Mouse (Mus musculus) erythroid progenitor cell, adult 5-6 weeks (primary cell): Measurements from ENCODE around the gene Olfr1386. TPM values are rescaled to one million over a fixed set of nuclear protein-coding genes. Genes with fewer than 3 reads are reported as not detected.
"Not testable (repeated sequence)": the region's sequence is repeated elsewhere in the genome, so short reads cannot be mapped to it uniquely, and the experiment has no call there.

ENCODE experiments used
- ATAC-seq: replicated peaks from 2 replicates; pipeline ENCODE4 v1.8.0; 2016; ENCODE audit warnings: moderate number of reproducible peaks, mild to moderate bottlenecking, moderate TSS enrichment, inconsistent platforms; ENCODE audit not compliant: poor library complexity, low FRiP score, severe bottlenecking
- total RNA-seq, 2 experiments: library from RNA; stranded (forward) in 1 of 2; stranded (reverse) in 1 of 2; fragments of 150-400 nt in 1 of 2; fragments of 186-747, 209-891 nt in 1 of 2; gene quantifications; 2 replicates each; pipeline versions ENCODE4 v1.2.3 to v1.2.4; 2015 to 2017; ENCODE audit warnings: low replicate concordance in 2 of 2

Olfr1386 gene
- total RNA-seq (2015; ENCODE audit: low replicate concordance): not detected in 2 replicates
- total RNA-seq (2017; ENCODE audit: low replicate concordance): not detected in 2 replicates

GRCm38 (mm10) chr11:49464746-49465145 is at the start of gene Olfr1386:
Gene Olfr1386 (plus strand): TSS chr11:49465046.
- not testable (repeated sequence) for ATAC-seq

GRCm38 (mm10) chr11:49422767-49423166 is 42.1 kb upstream of the Olfr1386 start, which contains the start of gene Olfr1389:
Gene Olfr1389 (plus strand): TSS chr11:49423067.
- ATAC-seq: no peak

GRCm38 (mm10) chr11:49425257-49425927 is 39.5 kb upstream of the Olfr1386 start:
- no peak for ATAC-seq

- ATAC-seq: no peak
These were observed 35.2 kb upstream of the Olfr1386 start for GRCm38 (mm10) chr11:49429641-49430040.

GRCm38 (mm10) chr11:49436411-49436810 is 28.4 kb upstream of the Olfr1386 start, which contains the start of gene Olfr1388:
Gene Olfr1388 (plus strand): TSS chr11:49436624.
- no peak for ATAC-seq

GRCm38 (mm10) chr11:49455043-49455442 is 9.8 kb upstream of the Olfr1386 start, which contains the start of gene Olfr1387:
Gene Olfr1387 (plus strand): TSS chr11:49455343.
- ATAC-seq: no peak

GRCm38 (mm10) chr11:49485973-49486372 is 21.1 kb downstream of the Olfr1386 start:
- ATAC-seq: no peak

GRCm38 (mm10) chr11:49488770-49489169 is 23.9 kb downstream of the Olfr1386 start, which contains the start of gene Olfr1385:
Gene Olfr1385 (plus strand): TSS chr11:49489070.
- ATAC-seq: not testable (repeated sequence)

- no peak for ATAC-seq
These were observed 53.2 kb downstream of the Olfr1386 start for GRCm38 (mm10) chr11:49518086-49518485.

GRCm38 (mm10) chr11:49519348-49519747 is 54.5 kb downstream of the Olfr1386 start, which contains the start of gene Olfr1383:
Gene Olfr1383 (plus strand): TSS chr11:49519648.
- no peak for ATAC-seq

Other genes starting within 250 kb of the Olfr1386 start
- gene Mgat1, start 220.9 kb upstream of the Olfr1386 start, total RNA-seq (2015; ENCODE audit: low replicate concordance): 12.2 and 15.5 TPM in 2 replicates
- 21.8 and 26.2 TPM in 2 replicates for gene Mgat1, start 220.9 kb upstream of the Olfr1386 start, total RNA-seq (2017; ENCODE audit: low replicate concordance)
- not detected in 2 replicates for gene Olfr1393, start 186.7 kb upstream of the Olfr1386 start, total RNA-seq (2015; ENCODE audit: low replicate concordance)
- gene Olfr1393, start 186.7 kb upstream of the Olfr1386 start, total RNA-seq (2017; ENCODE audit: low replicate concordance): not detected in 2 replicates
- not detected in 2 replicates for gene Olfr1392, start 179.8 kb upstream of the Olfr1386 start, total RNA-seq (2015; ENCODE audit: low replicate concordance)
- gene Olfr1392, start 179.8 kb upstream of the Olfr1386 start, total RNA-seq (2017; ENCODE audit: low replicate concordance): not detected in 2 replicates
- not detected in 2 replicates for gene Olfr10, start 160.3 kb upstream of the Olfr1386 start, total RNA-seq (2015; ENCODE audit: low replicate concordance)
- gene Olfr10, start 160.3 kb upstream of the Olfr1386 start, total RNA-seq (2017; ENCODE audit: low replicate concordance): not detected in 2 replicates
- gene Olfr1391, start 142.3 kb upstream of the Olfr1386 start, total RNA-seq (2015; ENCODE audit: low replicate concordance): not detected in 2 replicates
- gene Olfr1391, start 142.3 kb upstream of the Olfr1386 start, total RNA-seq (2017; ENCODE audit: low replicate concordance): not detected in 2 replicates
- not detected in 2 replicates for gene Olfr1390, start 129.9 kb upstream of the Olfr1386 start, total RNA-seq (2015; ENCODE audit: low replicate concordance)
- gene Olfr1390, start 129.9 kb upstream of the Olfr1386 start, total RNA-seq (2017; ENCODE audit: low replicate concordance): not detected in 2 replicates
- not detected in 2 replicates for gene Olfr1389, start 42.0 kb upstream of the Olfr1386 start, total RNA-seq (2015; ENCODE audit: low replicate concordance)
- not detected in 2 replicates for gene Olfr1389, start 42.0 kb upstream of the Olfr1386 start, total RNA-seq (2017; ENCODE audit: low replicate concordance)
- gene Olfr1388, start 28.4 kb upstream of the Olfr1386 start, total RNA-seq (2015; ENCODE audit: low replicate concordance): 1.8 TPM in 1 of 2 replicates, not detected in the other
- 2.7 and 7.3 TPM in 2 replicates for gene Olfr1388, start 28.4 kb upstream of the Olfr1386 start, total RNA-seq (2017; ENCODE audit: low replicate concordance)
- not detected in 2 replicates for gene Olfr1387, start 9.7 kb upstream of the Olfr1386 start, total RNA-seq (2015; ENCODE audit: low replicate concordance)
- not detected in 2 replicates for gene Olfr1387, start 9.7 kb upstream of the Olfr1386 start, total RNA-seq (2017; ENCODE audit: low replicate concordance)
- not detected in 2 replicates for gene Olfr1385, start 24.0 kb downstream of the Olfr1386 start, total RNA-seq (2015; ENCODE audit: low replicate concordance)
- gene Olfr1385, start 24.0 kb downstream of the Olfr1386 start, total RNA-seq (2017; ENCODE audit: low replicate concordance): not detected in 2 replicates
- not detected in 2 replicates for gene Olfr1384, start 41.7 kb downstream of the Olfr1386 start, total RNA-seq (2015; ENCODE audit: low replicate concordance)
- gene Olfr1384, start 41.7 kb downstream of the Olfr1386 start, total RNA-seq (2017; ENCODE audit: low replicate concordance): not detected in 2 replicates
- gene Olfr1383, start 54.6 kb downstream of the Olfr1386 start, total RNA-seq (2015; ENCODE audit: low replicate concordance): not detected in 2 replicates
- not detected in 2 replicates for gene Olfr1383, start 54.6 kb downstream of the Olfr1386 start, total RNA-seq (2017; ENCODE audit: low replicate concordance)
- gene Olfr1382, start 63.2 kb downstream of the Olfr1386 start, total RNA-seq (2015; ENCODE audit: low replicate concordance): not detected in 2 replicates
- gene Olfr1382, start 63.2 kb downstream of the Olfr1386 start, total RNA-seq (2017; ENCODE audit: low replicate concordance): not detected in 2 replicates
- gene Olfr1381, start 78.4 kb downstream of the Olfr1386 start, total RNA-seq (2015; ENCODE audit: low replicate concordance): not detected in 2 replicates
- not detected in 2 replicates for gene Olfr1381, start 78.4 kb downstream of the Olfr1386 start, total RNA-seq (2017; ENCODE audit: low replicate concordance)
- not detected in 2 replicates for gene Olfr1380, start 91.8 kb downstream of the Olfr1386 start, total RNA-seq (2015; ENCODE audit: low replicate concordance)
- not detected in 2 replicates for gene Olfr1380, start 91.8 kb downstream of the Olfr1386 start, total RNA-seq (2017; ENCODE audit: low replicate concordance)
- gene Flt4, start 144.2 kb downstream of the Olfr1386 start, total RNA-seq (2015; ENCODE audit: low replicate concordance): 0.36 TPM in 1 of 2 replicates, not detected in the other
- not detected in 2 replicates for gene Flt4, start 144.2 kb downstream of the Olfr1386 start, total RNA-seq (2017; ENCODE audit: low replicate concordance)
- gene Scgb3a1, start 198.6 kb downstream of the Olfr1386 start, total RNA-seq (2015; ENCODE audit: low replicate concordance): not detected in 2 replicates
- gene Scgb3a1, start 198.6 kb downstream of the Olfr1386 start, total RNA-seq (2017; ENCODE audit: low replicate concordance): not detected in 2 replicates
- 91.0 and 112 TPM in 2 replicates for gene Cnot6, start 247.7 kb downstream of the Olfr1386 start, total RNA-seq (2015; ENCODE audit: low replicate concordance)
- gene Cnot6, start 247.7 kb downstream of the Olfr1386 start, total RNA-seq (2017; ENCODE audit: low replicate concordance): 115 and 137 TPM in 2 replicates